Mouse (Mus musculus): ENCODE results near the gene Gm17606. TPM values are rescaled to one million over a fixed set of nuclear protein-coding genes. Genes with fewer than 3 reads are reported as not detected.
A peak's percentile ranks its signal among the peaks of the same experiment; 100 is the strongest.

Gm17606 gene
- polyA plus RNA-seq, 1 experiment from 2014 or later: not detected

GRCm38 (mm10) chr14:54676290-54676689 is 35.5 kb downstream of the Gm17606 start:
- Histone ChIP-seq H3K4me1 (replicated peaks) (no peaks in the 10 kb centered on the region), H3K4me3 (replicated peaks) (no peak overlapping the region), H3K36me3 (peaks cover 79% of the 10 kb centered on the region), H3K27ac (no peak overlapping the region), H3K9me3 (no peaks in the 10 kb centered on the region), H3K4me2 (replicated peaks) (no peak overlapping the region), H3K27me3 (no peaks in the 10 kb centered on the region), H3K9ac (replicated peaks) (no peak overlapping the region)
- 90% methylated on average over 5 of the region's 5 CpGs for WGBS
- ATAC-seq: no peak

- no peaks in the 10 kb centered on the region for H3K9me3 ChIP-seq
- peaks cover 70% of the 10 kb centered on the region for H3K36me3 ChIP-seq
- peaks cover 11% of the 10 kb centered on the region for H3K4me1 ChIP-seq (replicated peaks)
- no peak for ATAC-seq
- no peak overlapping the region for H3K27ac ChIP-seq
- 87% methylated on average over 16 of the region's 16 CpGs for WGBS
- no peak overlapping the region for H3K9ac ChIP-seq (replicated peaks)
- no peaks in the 10 kb centered on the region for H3K27me3 ChIP-seq
- H3K4me3 ChIP-seq (replicated peaks): no peak overlapping the region
- no peak overlapping the region for H3K4me2 ChIP-seq (replicated peaks)
These were observed 38.0 kb downstream of the Gm17606 start for GRCm38 (mm10) chr14:54678657-54679304.

- H3K27ac ChIP-seq: no peak overlapping the region
- H3K4me3 ChIP-seq (replicated peaks): no peak overlapping the region
- H3K4me1 ChIP-seq (replicated peaks): peaks cover 30% of the 10 kb centered on the region
- H3K4me2 ChIP-seq (replicated peaks): no peak overlapping the region
- 89% methylated on average over 3 of the region's 3 CpGs for WGBS
- H3K36me3 ChIP-seq: peaks cover 45% of the 10 kb centered on the region
- H3K9me3 ChIP-seq: no peaks in the 10 kb centered on the region
- H3K27me3 ChIP-seq: no peaks in the 10 kb centered on the region
- no peak overlapping the region for H3K9ac ChIP-seq (replicated peaks)
- ATAC-seq: no peak
These were observed 41.6 kb downstream of the Gm17606 start for GRCm38 (mm10) chr14:54682396-54682795.

- Histone ChIP-seq H3K9ac (replicated peaks) (peak overlapping the region; percentile 92), H3K4me1 (replicated peaks) (peaks cover 48% of the 10 kb centered on the region), H3K4me2 (replicated peaks) (peak overlapping the region; percentile 82), H3K36me3 (peaks cover 38% of the 10 kb centered on the region), H3K27me3 (no peaks in the 10 kb centered on the region), H3K4me3 (replicated peaks) (peak overlapping the region; percentile 74), H3K9me3 (no peaks in the 10 kb centered on the region), H3K27ac (peak overlapping the region; percentile 95)
- peak; percentile 5 for ATAC-seq
- 12% methylated on average over 8 of the region's 8 CpGs for WGBS
These were observed 44.7 kb downstream of the Gm17606 start for GRCm38 (mm10) chr14:54685471-54685870.

- Histone ChIP-seq H3K4me1 (replicated peaks) (peaks cover 48% of the 10 kb centered on the region), H3K27ac (peak within 1 kb of the TSS; percentile 95), H3K4me3 (replicated peaks) (peak within 1 kb of the TSS; percentile 74), H3K4me2 (replicated peaks) (peak within 1 kb of the TSS; percentile 82), H3K9ac (replicated peaks) (peak within 1 kb of the TSS; percentile 92), H3K36me3 (peaks cover 40% of the 10 kb centered on the region), H3K9me3 (no peaks in the 10 kb centered on the region), H3K27me3 (no peaks in the 10 kb centered on the region)
- WGBS: under 1% methylated on average over 29 of the region's 41 CpGs
- peak; percentile 74 for ATAC-seq
These were observed 45.3 kb downstream of the Gm17606 start, which contains the start of gene 1700123O20Rik for GRCm38 (mm10) chr14:54686063-54686521. TSS of gene 1700123O20Rik (plus strand) at chr14:54686216.

GRCm38 (mm10) chr14:54686522-54687143 is 45.9 kb downstream of the Gm17606 start, which contains the start of gene Acin1:
TSS of gene Acin1 (minus strand) at chr14:54686931.
- Histone ChIP-seq H3K4me2 (replicated peaks) (peak within 1 kb of the TSS; percentile 82), H3K36me3 (peaks cover 37% of the 10 kb centered on the region), H3K27me3 (no peaks in the 10 kb centered on the region), H3K9me3 (no peaks in the 10 kb centered on the region), H3K4me3 (replicated peaks) (peak within 1 kb of the TSS; percentile 74), H3K27ac (peak within 1 kb of the TSS; percentile 95), H3K9ac (replicated peaks) (peak within 1 kb of the TSS; percentile 92), H3K4me1 (replicated peaks) (peaks cover 48% of the 10 kb centered on the region)
- 0% methylated on average over 44 of the region's 44 CpGs for WGBS
- ATAC-seq: peak; percentile 97

GRCm38 (mm10) chr14:54687251-54687650 is 46.5 kb downstream of the Gm17606 start:
- peaks cover 37% of the 10 kb centered on the region for H3K36me3 ChIP-seq
- H3K27me3 ChIP-seq: no peaks in the 10 kb centered on the region
- H3K4me1 ChIP-seq (replicated peaks): peaks cover 48% of the 10 kb centered on the region
- WGBS: 9% methylated on average over 8 of the region's 8 CpGs
- H3K27ac ChIP-seq: peak overlapping the region; percentile 48; the same call in 1 of the 2 replicates
- no peak for ATAC-seq
- H3K9me3 ChIP-seq: no peaks in the 10 kb centered on the region
- peak overlapping the region; percentile 77 for H3K9ac ChIP-seq (replicated peaks)
- H3K4me2 ChIP-seq (replicated peaks): peak overlapping the region; percentile 68
- peak overlapping the region; percentile 74 for H3K4me3 ChIP-seq (replicated peaks)

GRCm38 (mm10) chr14:54695042-54695441 is 54.3 kb downstream of the Gm17606 start:
- WGBS: 90% methylated on average over 6 of the region's 6 CpGs
- Histone ChIP-seq H3K4me1 (replicated peaks) (no peaks in the 10 kb centered on the region), H3K27ac (no peak overlapping the region), H3K4me2 (replicated peaks) (no peak overlapping the region), H3K36me3 (peaks cover 32% of the 10 kb centered on the region), H3K4me3 (replicated peaks) (no peak overlapping the region), H3K9ac (replicated peaks) (no peak overlapping the region), H3K27me3 (no peaks in the 10 kb centered on the region), H3K9me3 (no peaks in the 10 kb centered on the region)
- no peak for ATAC-seq

- H3K4me1 ChIP-seq (replicated peaks): no peaks in the 10 kb centered on the region
- H3K27ac ChIP-seq: no peak overlapping the region
- H3K27me3 ChIP-seq: no peaks in the 10 kb centered on the region
- H3K4me3 ChIP-seq (replicated peaks): no peak overlapping the region
- no peaks in the 10 kb centered on the region for H3K9me3 ChIP-seq
- ATAC-seq: no peak
- H3K9ac ChIP-seq (replicated peaks): no peak overlapping the region
- peaks cover 22% of the 10 kb centered on the region for H3K36me3 ChIP-seq
- 95% methylated on average over 4 of the region's 4 CpGs for WGBS
- no peak overlapping the region for H3K4me2 ChIP-seq (replicated peaks)
These were observed 56.0 kb downstream of the Gm17606 start for GRCm38 (mm10) chr14:54696752-54697151.

MicroRNA genes within 50 kb of the gene (microRNA counts, 519-probe panel; counts per million panel counts)
- 110 counts per million, percentile 56 among the panel's probes with 10 or more counts for microRNA mmu-miR-686

Small RNA genes within 50 kb of the gene (microRNA-seq; reads per million reads assigned to microRNA genes)
- gene Mir686 (not detected), gene Mir6948 (0.82 reads per million)

Other genes starting within 250 kb of the Gm17606 start
- gene Slc7a7, start 223.2 kb upstream of the Gm17606 start, polyA plus RNA-seq (2015; fragmentation: Nextera tagmentation; extraction: Ambion mirVana): 5.3 and 5.9 TPM in 2 replicates
- 278 and 280 TPM in 2 replicates for gene Mrpl52, start 214.0 kb upstream of the Gm17606 start, polyA plus RNA-seq (2015; fragmentation: Nextera tagmentation; extraction: Ambion mirVana)
- gene Mmp14, start 209.3 kb upstream of the Gm17606 start, polyA plus RNA-seq (2015; fragmentation: Nextera tagmentation; extraction: Ambion mirVana): 50.1 and 55.9 TPM in 2 replicates
- gene Lrp10, start 176.8 kb upstream of the Gm17606 start, polyA plus RNA-seq (2015; fragmentation: Nextera tagmentation; extraction: Ambion mirVana): 22.3 and 27.5 TPM in 2 replicates
- gene Rem2, start 164.9 kb upstream of the Gm17606 start, polyA plus RNA-seq (2015; fragmentation: Nextera tagmentation; extraction: Ambion mirVana): 44.3 and 52.3 TPM in 2 replicates
- 101 and 107 TPM in 2 replicates for gene Prmt5, start 123.4 kb upstream of the Gm17606 start, polyA plus RNA-seq (2015; fragmentation: Nextera tagmentation; extraction: Ambion mirVana)
- 19.2 and 21.7 TPM in 2 replicates for gene Haus4, start 86.3 kb upstream of the Gm17606 start, polyA plus RNA-seq (2015; fragmentation: Nextera tagmentation; extraction: Ambion mirVana)
- 13.5 and 18.0 TPM in 2 replicates for gene Ajuba, start 63.4 kb upstream of the Gm17606 start, polyA plus RNA-seq (2015; fragmentation: Nextera tagmentation; extraction: Ambion mirVana)
- gene 4931414P19Rik, start 35.0 kb upstream of the Gm17606 start, polyA plus RNA-seq (2015; fragmentation: Nextera tagmentation; extraction: Ambion mirVana): 8.7 and 9.3 TPM in 2 replicates
- 438 and 468 TPM in 2 replicates for gene Psmb5, start 22.9 kb upstream of the Gm17606 start, polyA plus RNA-seq (2015; fragmentation: Nextera tagmentation; extraction: Ambion mirVana)
- gene Psmb11, start 19.5 kb upstream of the Gm17606 start, polyA plus RNA-seq (2015; fragmentation: Nextera tagmentation; extraction: Ambion mirVana): 0.15 TPM in 1 of 2 replicates, not detected in the other
- gene Cdh24, start 412 bp downstream of the Gm17606 start, polyA plus RNA-seq (2015; fragmentation: Nextera tagmentation; extraction: Ambion mirVana): 9.5 and 12.3 TPM in 2 replicates
- gene 1700123O20Rik, start 45.3 kb downstream of the Gm17606 start, polyA plus RNA-seq (2015; fragmentation: Nextera tagmentation; extraction: Ambion mirVana): 75.4 and 76.6 TPM in 2 replicates
- 185 and 187 TPM in 2 replicates for gene Acin1, start 46.0 kb downstream of the Gm17606 start, polyA plus RNA-seq (2015; fragmentation: Nextera tagmentation; extraction: Ambion mirVana)
- 0.27 and 0.32 TPM in 2 replicates for gene Gm29776, start 57.9 kb downstream of the Gm17606 start, polyA plus RNA-seq (2015; fragmentation: Nextera tagmentation; extraction: Ambion mirVana)
- gene Cebpe, start 71.2 kb downstream of the Gm17606 start, polyA plus RNA-seq (2015; fragmentation: Nextera tagmentation; extraction: Ambion mirVana): not detected in 2 replicates
- gene Slc7a8, start 141.0 kb downstream of the Gm17606 start, polyA plus RNA-seq (2015; fragmentation: Nextera tagmentation; extraction: Ambion mirVana): 4.6 and 4.9 TPM in 2 replicates
- gene Rnf212b, start 173.2 kb downstream of the Gm17606 start, polyA plus RNA-seq (2015; fragmentation: Nextera tagmentation; extraction: Ambion mirVana): not detected in 2 replicates
- 11.7 and 13.5 TPM in 2 replicates for gene Homez, start 230.0 kb downstream of the Gm17606 start, polyA plus RNA-seq (2015; fragmentation: Nextera tagmentation; extraction: Ambion mirVana)
- gene Ppp1r3e, start 236.6 kb downstream of the Gm17606 start, polyA plus RNA-seq (2015; fragmentation: Nextera tagmentation; extraction: Ambion mirVana): 0.98 and 2.2 TPM in 2 replicates
- gene Bcl2l2, start 242.4 kb downstream of the Gm17606 start, polyA plus RNA-seq (2015; fragmentation: Nextera tagmentation; extraction: Ambion mirVana): 4.4 and 4.9 TPM in 2 replicates
- 0.18 TPM in 1 of 2 replicates, not detected in the other for gene Gm20521, start 242.5 kb downstream of the Gm17606 start, polyA plus RNA-seq (2015; fragmentation: Nextera tagmentation; extraction: Ambion mirVana)

Data from midbrain, embryonic 13.5 days (tissue).